Mouse (Mus musculus) MEL (cell line): ENCODE results near the gene Sult2b1. TPM values are rescaled to one million over a fixed set of nuclear protein-coding genes. Genes with fewer than 3 reads are reported as not detected.

Experiments used
- DNase-seq: peaks from one replicate; pipeline ENCODE4 v3.0.0; 2011; ENCODE audit warnings: low read depth, low spot score
- H3K27ac ChIP-seq: 2 replicates; pipeline ENCODE4 v1.5.1; 2012; ENCODE audit warnings: low read depth, mild to moderate bottlenecking, control low read depth, low read length, moderate library complexity; ENCODE audit not compliant: control insufficient read depth
- H3K27me3 ChIP-seq, 2 experiments: fragments of 150-350 bp in 1 of 2; sonication (generic) in 1 of 2; 2 replicates each; pipeline ENCODE4 v1.6.1; 2012; ENCODE audit warnings: low read length in 2 of 2, mild to moderate bottlenecking in 2 of 2, improper control_type of control experiment in 1 of 2, moderate library complexity in 1 of 2; ENCODE audit not compliant: insufficient read depth in 2 of 2, control insufficient read depth in 1 of 2
- H3K36me3 ChIP-seq, 2 experiments: 2 replicates each; pipeline ENCODE4 v1.6.1; 2012 to 2014; ENCODE audit warnings: low read length in 2 of 2, improper control_type of control experiment in 1 of 2, inconsistent platforms in 1 of 2, mild to moderate bottlenecking in 1 of 2; ENCODE audit not compliant: insufficient read depth in 2 of 2, control insufficient read depth in 1 of 2
- H3K4me1 ChIP-seq, 2 experiments: fragments of 150-350 bp in 1 of 2; sonication (generic) in 1 of 2; 2 replicates each; pipeline ENCODE4 v1.6.1; 2012; ENCODE audit warnings: low read length in 2 of 2, improper control_type of control experiment in 1 of 2, mild to moderate bottlenecking in 1 of 2; ENCODE audit not compliant: insufficient read depth in 2 of 2, control insufficient read depth in 1 of 2
- H3K4me3 ChIP-seq, 2 experiments: fragments of 150-350 bp in 1 of 2; sonication (generic) in 1 of 2; 2 replicates each; pipeline ENCODE4 v1.5.1; 2012; ENCODE audit warnings: low read depth in 2 of 2, low read length in 2 of 2, mild to moderate bottlenecking in 2 of 2, moderate library complexity in 2 of 2, control low read depth in 1 of 2, improper control_type of control experiment in 1 of 2; ENCODE audit not compliant: control insufficient read depth in 1 of 2, insufficient read depth in 1 of 2
- H3K79me2 ChIP-seq: 2 replicates; pipeline ENCODE4 v1.6.1; 2012; ENCODE audit warnings: mild to moderate bottlenecking, low read length, moderate library complexity; ENCODE audit not compliant: control insufficient read depth, poor library complexity, insufficient read depth
- H3K9ac ChIP-seq: 2 replicates; pipeline ENCODE4 v1.6.1; 2012; ENCODE audit warnings: low read depth, mild to moderate bottlenecking, control low read depth, low read length, moderate library complexity; ENCODE audit not compliant: control insufficient read depth, poor library complexity, severe bottlenecking
- H3K9me3 ChIP-seq: fragments of 150-350 bp; sonication (generic); replicated peaks from 2 replicates; pipeline ENCODE4 v1.6.1; 2012; ENCODE audit warnings: mild to moderate bottlenecking, low read length, improper control_type of control experiment, moderate library complexity; ENCODE audit not compliant: insufficient read depth
- CTCF ChIP-seq, 3 experiments: IDR thresholded peaks in 2 of 3; conservative IDR thresholded peaks in 1 of 3; 2 replicates each; pipeline ENCODE4 v1.5.1; 2011 to 2012; ENCODE audit warnings: low read length in 3 of 3, low read depth in 2 of 3, mild to moderate bottlenecking in 2 of 3, improper control_type of control experiment in 1 of 3, inconsistent platforms in 1 of 3, mixed read lengths in 1 of 3, moderate library complexity in 1 of 3; ENCODE audit not compliant: control insufficient read depth in 1 of 3, insufficient read depth in 1 of 3, poor library complexity in 1 of 3, severe bottlenecking in 1 of 3
- ETS1 ChIP-seq: IDR thresholded peaks from 2 replicates; pipeline ENCODE4 v1.6.1; 2012; ENCODE audit warnings: low read depth, mild to moderate bottlenecking, inconsistent platforms, low read length, improper control_type of control experiment, moderate library complexity
- GABPA ChIP-seq: IDR thresholded peaks from 2 replicates; pipeline ENCODE4 v1.6.1; 2012; ENCODE audit warnings: low read depth, mild to moderate bottlenecking, inconsistent platforms, low read length, improper control_type of control experiment, moderate library complexity
- MEF2A ChIP-seq: IDR thresholded peaks from 2 replicates; pipeline ENCODE4 v1.6.1; 2014; ENCODE audit warnings: low read depth, mild to moderate bottlenecking, inconsistent platforms, low read length, improper control_type of control experiment; ENCODE audit not compliant: poor library complexity, insufficient replicate concordance, severe bottlenecking; ENCODE audit errors: extremely low read depth
- POLR2A ChIP-seq, 2 experiments: IDR thresholded peaks; 2 replicates each; pipeline ENCODE4 v1.6.1; 2011 to 2012; ENCODE audit warnings: low read length in 2 of 2, mild to moderate bottlenecking in 2 of 2, control low read depth in 1 of 2, improper control_type of control experiment in 1 of 2, low read depth in 1 of 2, moderate library complexity in 1 of 2; ENCODE audit not compliant: control insufficient read depth in 1 of 2, insufficient read depth in 1 of 2, poor library complexity in 1 of 2
- RAD21 ChIP-seq: IDR thresholded peaks from 2 replicates; pipeline ENCODE4 v1.6.1; 2011; ENCODE audit warnings: mild to moderate bottlenecking, low read depth, low read length, improper control_type of control experiment
- SIN3A ChIP-seq: IDR thresholded peaks from 2 replicates; pipeline ENCODE4 v1.6.1; 2012; ENCODE audit warnings: low read length, improper control_type of control experiment, inconsistent platforms
- UBTF ChIP-seq: IDR thresholded peaks from 2 replicates; pipeline ENCODE4 v1.6.1; 2012; ENCODE audit warnings: low read depth, mild to moderate bottlenecking, inconsistent platforms, low read length, improper control_type of control experiment, moderate library complexity, borderline replicate concordance; ENCODE audit not compliant: insufficient read depth
- USF1 ChIP-seq: IDR thresholded peaks from 2 replicates; pipeline ENCODE4 v1.6.1; 2014; ENCODE audit warnings: low read depth, mild to moderate bottlenecking, inconsistent platforms, low read length, improper control_type of control experiment, moderate library complexity
- ZNF384 ChIP-seq: IDR thresholded peaks from 2 replicates; pipeline ENCODE4 v1.6.1; 2012; ENCODE audit warnings: low read depth, mild to moderate bottlenecking, inconsistent platforms, low read length, improper control_type of control experiment
- polyA plus RNA-seq, 2 experiments: library from polyadenylated mRNA; stranded (reverse) in 1 of 2; unstranded in 1 of 2; fragments of >175 nt in 1 of 2; fragments of >200 nt in 1 of 2; gene quantifications; 2 replicates each; pipeline versions ENCODE4 v1.2.1 to v1.2.4; 2012; ENCODE audit warnings: low replicate concordance in 2 of 2, low read depth in 1 of 2; ENCODE audit not compliant: insufficient read length in 2 of 2, insufficient read depth in 1 of 2, missing spikeins in 1 of 2
- total RNA-seq: library from RNA; depleted of rRNA; stranded (reverse); fragments of 300-350 nt; gene quantifications from 2 replicates; pipeline ENCODE4 v1.2.3, GENCODE M21; 2012

The Sult2b1 gene
- total and polyA plus RNA-seq, 3 experiments: 0.08 to 0.47 TPM; not detected in 1

DNA sequence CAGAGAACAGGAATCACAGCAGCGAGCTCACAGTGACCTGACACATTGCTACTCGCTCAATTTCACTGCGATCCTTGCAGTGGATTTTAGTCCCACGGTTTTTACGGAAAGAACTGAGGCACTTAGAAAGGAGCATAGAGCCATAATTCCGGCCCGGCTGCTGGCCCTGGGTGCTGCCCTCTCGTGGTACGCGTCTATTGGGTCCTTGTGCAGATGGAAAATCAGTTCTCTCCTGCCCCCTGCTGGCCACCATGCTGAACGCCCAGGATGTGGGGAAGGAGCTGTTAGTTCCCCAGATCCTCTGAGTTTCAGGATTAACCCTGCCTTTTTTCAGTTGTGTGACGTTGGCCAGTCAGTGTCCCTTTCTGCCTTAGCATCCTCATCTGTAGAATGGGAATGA lies 16.9 kb upstream of the Sult2b1 start (continued):
- no peak for TF ChIP-seq GABPA
- TF ChIP-seq CTCF (IDR thresholded peaks at IDR 0.05 in 2 of 3, conservative IDR thresholded peaks at IDR 0.05 in 1 of 3; ENCODE audit: control insufficient read depth in 1 of 3, insufficient read depth in 1 of 3, low read depth in 2 of 3, low read length in 3 of 3, poor library complexity in 1 of 3, severe bottlenecking in 1 of 3): peak in 2 of 3 experiments; percentile 94 to 99; a peak in 5 of 6 replicates

DNA sequence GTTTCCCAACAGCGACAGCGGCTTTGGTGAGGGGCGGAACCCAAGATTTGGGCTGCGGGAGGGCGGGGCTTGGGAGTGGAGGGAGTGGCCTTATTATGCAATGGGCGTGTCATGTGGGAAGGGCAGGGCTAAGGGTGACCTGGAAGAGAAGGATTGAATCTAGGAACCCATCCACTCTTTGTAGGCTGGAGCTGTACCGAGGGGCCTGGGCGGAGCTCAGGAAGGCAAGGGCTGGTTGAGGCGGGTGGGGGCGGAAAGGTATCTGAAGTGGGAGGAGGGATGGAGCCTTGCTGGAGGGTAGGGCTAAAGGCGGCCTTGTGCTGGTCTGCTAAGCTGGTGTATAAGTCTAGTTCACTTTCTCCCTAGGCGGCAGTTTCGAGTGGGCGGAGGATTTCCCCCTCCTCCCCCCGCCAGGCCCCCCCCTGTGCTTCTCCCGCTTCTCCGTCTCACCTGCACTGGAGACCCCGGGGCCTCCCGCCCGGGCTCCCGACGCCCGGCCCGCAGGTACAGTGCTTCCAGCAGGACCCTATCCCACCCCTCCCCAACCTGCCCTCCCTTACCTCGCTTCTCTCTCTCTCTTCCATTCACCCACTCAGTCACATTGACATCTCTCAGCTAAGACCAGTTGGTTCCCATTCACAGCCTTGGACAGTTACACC lies 16.2 kb upstream of the Sult2b1 start:
- TF ChIP-seq ETS1: no peak
- peak; percentile 53 for TF ChIP-seq USF1
- TF ChIP-seq UBTF: 0 out of 2 replicates have a peak, but pooled peaks have one; percentile 50
- TF ChIP-seq SIN3A: peak; percentile 54; the same call in 1 of the 2 replicates
- TF ChIP-seq, all 39 proteins: peak for 3
- no peaks in the 10 kb centered on the region for H3K27me3 ChIP-seq
- DNase-seq: peak; percentile 91
- H3K9me3 ChIP-seq: no peaks in the 10 kb centered on the region
- H3K9ac ChIP-seq: peak overlapping the region; percentile 56
- H3K36me3 ChIP-seq: peaks cover 0 to 4% of the 10 kb centered on the region in 2 experiments; a peak in 1 of 4 replicates
- H3K79me2 ChIP-seq: no peaks in the 10 kb centered on the region; the same call in 1 of the 2 replicates
- peaks cover 9 to 13% of the 10 kb centered on the region in 2 experiments; a peak in 3 of 4 replicates for H3K4me1 ChIP-seq
- no peak overlapping the region for H3K27ac ChIP-seq
- H3K4me3 ChIP-seq: peak overlapping the region; percentile 60 to 61

DNA sequence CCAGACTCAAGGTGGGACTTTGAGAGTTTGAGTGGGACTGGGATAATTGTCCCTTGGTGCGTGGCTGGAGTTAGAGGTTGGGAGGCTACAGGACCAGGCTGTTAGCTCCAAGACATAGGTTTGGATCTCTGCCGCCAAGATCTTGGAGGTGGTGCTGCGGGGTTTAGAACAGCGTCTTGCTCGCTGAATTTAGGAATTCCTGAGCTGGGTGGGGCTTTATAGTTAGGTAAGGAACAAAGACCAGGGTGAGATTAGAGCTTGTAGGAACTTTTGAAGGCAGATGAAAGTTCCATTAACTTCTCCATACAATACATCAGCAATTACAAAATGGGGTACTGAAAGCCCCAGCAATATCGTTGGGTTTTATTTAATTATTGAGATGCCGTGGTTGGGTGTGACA lies 15.5 kb upstream of the Sult2b1 start:
- no peak for TF ChIP-seq RAD21
- no peak overlapping the region for H3K27ac ChIP-seq
- peaks cover 0 to 4% of the 10 kb centered on the region in 2 experiments; a peak in 1 of 4 replicates for H3K36me3 ChIP-seq
- DNase-seq: no peak
- H3K4me3 ChIP-seq: no peak overlapping the region
- no peaks in the 10 kb centered on the region; the same call in 1 of the 2 replicates for H3K79me2 ChIP-seq
- no peaks in the 10 kb centered on the region for H3K9me3 ChIP-seq
- H3K9ac ChIP-seq: no peak overlapping the region
- H3K4me1 ChIP-seq: peaks cover 9 to 13% of the 10 kb centered on the region in 2 experiments; a peak in 3 of 4 replicates
- H3K27me3 ChIP-seq: no peaks in the 10 kb centered on the region

DNA sequence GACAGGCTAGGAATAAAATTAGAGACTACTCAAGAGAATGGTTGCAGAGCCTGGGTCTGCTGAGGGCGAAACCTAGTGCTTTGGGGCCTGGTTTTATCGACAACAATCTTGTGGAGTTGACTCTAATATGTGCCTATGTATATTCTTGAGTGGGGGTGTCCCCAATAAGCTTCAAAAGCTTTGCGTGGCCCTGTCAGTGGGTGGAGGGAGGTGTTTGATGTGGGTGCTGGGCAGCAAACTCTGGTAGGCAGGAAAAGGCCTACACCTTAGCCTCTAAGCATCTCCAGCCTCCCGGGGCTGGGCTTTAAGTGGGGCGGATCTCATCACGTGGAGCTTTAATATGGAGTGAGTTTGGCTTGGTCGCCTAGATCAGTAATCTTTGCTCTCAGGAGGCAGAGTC lies 14.5 kb upstream of the Sult2b1 start:
- Histone ChIP-seq H3K4me1 (peaks cover 9 to 13% of the 10 kb centered on the region in 2 experiments; a peak in 3 of 4 replicates), H3K36me3 (peaks cover 0 to 4% of the 10 kb centered on the region in 2 experiments; a peak in 1 of 4 replicates), H3K4me3 (no peak overlapping the region), H3K27ac (no peak overlapping the region), H3K9ac (no peak overlapping the region), H3K79me2 (no peaks in the 10 kb centered on the region; the same call in 1 of the 2 replicates), H3K27me3 (no peaks in the 10 kb centered on the region), H3K9me3 (no peaks in the 10 kb centered on the region)
- no peak for TF ChIP-seq RAD21
- no peak for TF ChIP-seq MEF2A
- no peak for TF ChIP-seq POLR2A (IDR thresholded peaks at IDR 0.05; ENCODE audit: control insufficient read depth in 1 of 2, insufficient read depth in 1 of 2, low read depth in 1 of 2, low read length in 2 of 2, poor library complexity in 1 of 2)
- TF ChIP-seq ZNF384: no peak
- peak; percentile 75 for TF ChIP-seq USF1
- DNase-seq: peak; percentile 35
